Comparison of ENCODE assay signal across 9 mouse cellular contexts in the genomic region with DNA sequence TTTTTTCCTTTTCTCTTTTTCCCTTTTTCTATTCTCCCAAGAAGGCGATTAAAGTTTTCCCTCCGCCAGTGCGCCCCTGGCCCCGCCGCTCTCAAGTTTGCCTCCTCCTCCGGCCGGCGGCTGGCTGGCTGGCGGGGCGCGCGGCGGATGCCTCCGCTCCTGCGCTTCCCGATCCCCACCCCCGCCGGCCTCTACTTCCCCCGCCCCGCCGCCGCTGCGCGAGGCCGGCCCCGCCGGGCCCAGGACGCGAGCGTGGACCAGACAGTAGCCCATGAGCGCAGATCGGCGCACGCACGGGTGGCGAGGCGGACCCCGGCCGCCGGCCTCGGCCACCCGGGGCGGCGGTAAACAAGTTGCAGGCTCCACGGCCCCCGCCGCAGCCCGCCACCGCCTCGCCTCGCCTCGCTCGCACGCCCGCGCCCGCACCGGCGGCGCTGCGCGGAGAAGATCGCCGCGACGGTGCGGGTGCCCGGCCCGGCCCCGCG. TPM values are rescaled to one million over a fixed set of nuclear protein-coding genes. Genes with fewer than 3 reads are reported as not detected.
DNase-seq lines count a peak whose midpoint lies in the region; ATAC-seq lines count a peak whose summit lies in the region.
"Had no signal": no experiment of that assay in that cellular context is flagged by ENCODE, and none has a peak within 500 bp of the region (broad histone marks: within the 10 kb centered on the region; RNA-seq: fewer than 3 reads in every experiment).

No protein-coding gene starts in this region.

- H3K27ac ChIP-seq in embryonic facial prominence, embryonic 13.5 days = peak overlapping the region; percentile 97
- peak overlapping the region; percentile 82 for H3K27ac ChIP-seq in heart, embryonic 11.5 days (ENCODE audit: low read depth, low read length)
- H3K27ac ChIP-seq in kidney, embryonic 16.5 days (ENCODE audit: low read length) = peak overlapping the region; percentile 94
- H3K27ac ChIP-seq in liver, embryonic 15.5 days (replicated peaks) = peak overlapping the region; percentile 64
- H3K27ac ChIP-seq in neural tube, embryonic 13.5 days (replicated peaks) = peak overlapping the region; percentile 96

- H3K4me2 ChIP-seq in embryonic facial prominence, embryonic 13.5 days = peak overlapping the region; percentile 74
- peak overlapping the region; percentile 89 for H3K4me2 ChIP-seq in heart, embryonic 11.5 days
- H3K4me2 ChIP-seq in kidney, embryonic 16.5 days (replicated peaks; ENCODE audit: low read depth, low read length) = peak overlapping the region; percentile 90
- H3K4me2 ChIP-seq in liver, embryonic 15.5 days = peak overlapping the region; percentile 84
- H3K4me2 ChIP-seq in neural tube, embryonic 13.5 days = peak overlapping the region; percentile 99

- H3K36me3 ChIP-seq in embryonic facial prominence, embryonic 13.5 days = peaks cover under 1% of the 10 kb centered on the region; the same call in 1 of the 2 replicates
- no peaks in the 10 kb centered on the region for H3K36me3 ChIP-seq in heart, embryonic 11.5 days (ENCODE audit: control insufficient read depth, insufficient read depth, low read length)
- no peaks in the 10 kb centered on the region for H3K36me3 ChIP-seq in kidney, embryonic 16.5 days (ENCODE audit: insufficient read depth, low read length)
- H3K36me3 ChIP-seq in liver, embryonic 15.5 days (replicated peaks) = no peaks in the 10 kb centered on the region
- H3K36me3 ChIP-seq in neural tube, embryonic 13.5 days = peaks cover 1% of the 10 kb centered on the region; the same call in 1 of the 2 replicates
- H3K36me3 ChIP-seq: G1E had no signal

- H3K9ac ChIP-seq in embryonic facial prominence, embryonic 13.5 days = peak overlapping the region; percentile 94
- peak overlapping the region; percentile 90 for H3K9ac ChIP-seq in heart, embryonic 11.5 days (ENCODE audit: low read depth, low read length)
- peak overlapping the region; percentile 94 for H3K9ac ChIP-seq in kidney, embryonic 16.5 days (replicated peaks; ENCODE audit: low read length)
- H3K9ac ChIP-seq in liver, embryonic 15.5 days = peak overlapping the region; percentile 49
- peak overlapping the region; percentile 94 for H3K9ac ChIP-seq in neural tube, embryonic 13.5 days

- peak; percentile 18; the same call in 1 of the 2 replicates for ATAC-seq in embryonic facial prominence, embryonic 13.5 days (ENCODE audit: insufficient number of reproducible peaks, insufficient read depth, low FRiP score, low TSS enrichment, low read depth)
- ATAC-seq in heart, embryonic 11.5 days (replicated peaks; ENCODE audit: insufficient number of reproducible peaks, low FRiP score, low TSS enrichment) = peak; percentile 37; the same call in 1 of the 2 replicates
- ATAC-seq in kidney, embryonic 16.5 days (ENCODE audit: low FRiP score, low TSS enrichment) = peak; percentile 60
- ATAC-seq in liver, embryonic 15.5 days (ENCODE audit: insufficient read depth) = peak; percentile 43; the same call in 1 of the 2 replicates
- ATAC-seq in neural tube, embryonic 13.5 days (ENCODE audit: low read depth) = peak; percentile 42

- H3K4me1 ChIP-seq in embryonic facial prominence, embryonic 13.5 days = peaks cover 20% of the 10 kb centered on the region
- H3K4me1 ChIP-seq in heart, embryonic 11.5 days (ENCODE audit: control insufficient read depth, insufficient read depth, low read length) = no peaks in the 10 kb centered on the region; the same call in 1 of the 2 replicates
- H3K4me1 ChIP-seq in kidney, embryonic 16.5 days (ENCODE audit: insufficient read depth, low read length) = 0 out of 2 replicates have a peak, but pooled peaks cover 3% of the 10 kb centered on the region
- peaks cover 5% of the 10 kb centered on the region; the same call in 1 of the 2 replicates for H3K4me1 ChIP-seq in liver, embryonic 15.5 days (replicated peaks)
- peaks cover 34% of the 10 kb centered on the region for H3K4me1 ChIP-seq in neural tube, embryonic 13.5 days (replicated peaks)

- peak overlapping the region; percentile 76 for H3K4me3 ChIP-seq in embryonic facial prominence, embryonic 13.5 days
- H3K4me3 ChIP-seq in heart, embryonic 11.5 days (ENCODE audit: low read depth, low read length) = peak overlapping the region; percentile 87
- H3K4me3 ChIP-seq in kidney, embryonic 16.5 days (ENCODE audit: low read length) = peak overlapping the region; percentile 80
- H3K4me3 ChIP-seq in liver, embryonic 15.5 days (replicated peaks) = peak overlapping the region; percentile 65
- H3K4me3 ChIP-seq in neural tube, embryonic 13.5 days = peak overlapping the region; percentile 85

- no peaks in the 10 kb centered on the region for H3K9me3 ChIP-seq in embryonic facial prominence, embryonic 13.5 days
- H3K9me3 ChIP-seq in heart, embryonic 11.5 days (replicated peaks; ENCODE audit: control insufficient read depth, low read length) = no peaks in the 10 kb centered on the region
- H3K9me3 ChIP-seq in kidney, embryonic 16.5 days (ENCODE audit: low read length) = no peaks in the 10 kb centered on the region
- H3K9me3 ChIP-seq in liver, embryonic 15.5 days (replicated peaks) = no peaks in the 10 kb centered on the region
- H3K9me3 ChIP-seq in neural tube, embryonic 13.5 days = no peaks in the 10 kb centered on the region

- 1% methylated on average over 69 of the region's 71 CpGs for WGBS in embryonic facial prominence, embryonic 13.5 days
- whole genome bisulfite sequencing in heart, embryonic 11.5 days (ENCODE audit: insufficient replicate concordance) = under 1% methylated on average over 71 of the region's 71 CpGs
- 0% methylated on average over 58 of the region's 71 CpGs for WGBS in kidney, embryonic 16.5 days
- WGBS in liver, embryonic 15.5 days (ENCODE audit: insufficient replicate concordance) = under 1% methylated on average over 67 of the region's 71 CpGs
- under 1% methylated on average over 39 of the region's 71 CpGs for WGBS in neural tube, embryonic 13.5 days

- DNase-seq in left cerebral cortex, adult 18-20 months (ENCODE audit: low spot score in 2 of 2) = peak; percentile 45 to 64
- DNase-seq in left cerebral cortex, adult 11 months (ENCODE audit: low spot score) = no peak
- DNase-seq in testis, postnatal 14 days (ENCODE audit: low spot score) = peak; percentile 37

- no peaks in the 10 kb centered on the region for H3K27me3 ChIP-seq in embryonic facial prominence, embryonic 13.5 days
- H3K27me3 ChIP-seq in heart, embryonic 11.5 days (ENCODE audit: control insufficient read depth, insufficient read depth, low read length) = no peaks in the 10 kb centered on the region
- no peaks in the 10 kb centered on the region for H3K27me3 ChIP-seq in kidney, embryonic 16.5 days (ENCODE audit: insufficient read depth, low read length)
- H3K27me3 ChIP-seq in liver, embryonic 15.5 days = peaks cover 46% of the 10 kb centered on the region
- H3K27me3 ChIP-seq in neural tube, embryonic 13.5 days = no peaks in the 10 kb centered on the region

RNA-seq across cellular contexts. Expression of a gene that starts 1.8 kb away (rescaled TPM):
- 10 to 100 TPM; 25.1 to 25.9 TPM for total RNA-seq in left cerebral cortex, adult 18-20 months (2021)
- 22.5 and 24.3 TPM in 2 replicates for polyA plus RNA-seq in embryonic facial prominence, embryonic 13.5 days (2015; fragmentation: Nextera tagmentation; extraction: Ambion mirVana)
- 11.4 and 12.4 TPM in 2 replicates for polyA plus RNA-seq in heart, embryonic 11.5 days (2014; fragmentation: Nextera tagmentation; extraction: Ambion mirVana)
- 11.8 and 13.5 TPM in 2 replicates for polyA plus RNA-seq in kidney, embryonic 16.5 days (2015; fragmentation: Nextera tagmentation; extraction: Ambion mirVana)
- 1.5 TPM in 2 replicates for polyA plus RNA-seq in liver, embryonic 15.5 days (2015; fragmentation: Nextera tagmentation; extraction: Ambion mirVana)
- polyA plus RNA-seq in neural tube, embryonic 13.5 days (2015; fragmentation: Nextera tagmentation; extraction: Ambion mirVana) = 19.7 and 20.6 TPM in 2 replicates
- polyA plus RNA-seq: G1E had no signal
